In the genomic region with DNA sequence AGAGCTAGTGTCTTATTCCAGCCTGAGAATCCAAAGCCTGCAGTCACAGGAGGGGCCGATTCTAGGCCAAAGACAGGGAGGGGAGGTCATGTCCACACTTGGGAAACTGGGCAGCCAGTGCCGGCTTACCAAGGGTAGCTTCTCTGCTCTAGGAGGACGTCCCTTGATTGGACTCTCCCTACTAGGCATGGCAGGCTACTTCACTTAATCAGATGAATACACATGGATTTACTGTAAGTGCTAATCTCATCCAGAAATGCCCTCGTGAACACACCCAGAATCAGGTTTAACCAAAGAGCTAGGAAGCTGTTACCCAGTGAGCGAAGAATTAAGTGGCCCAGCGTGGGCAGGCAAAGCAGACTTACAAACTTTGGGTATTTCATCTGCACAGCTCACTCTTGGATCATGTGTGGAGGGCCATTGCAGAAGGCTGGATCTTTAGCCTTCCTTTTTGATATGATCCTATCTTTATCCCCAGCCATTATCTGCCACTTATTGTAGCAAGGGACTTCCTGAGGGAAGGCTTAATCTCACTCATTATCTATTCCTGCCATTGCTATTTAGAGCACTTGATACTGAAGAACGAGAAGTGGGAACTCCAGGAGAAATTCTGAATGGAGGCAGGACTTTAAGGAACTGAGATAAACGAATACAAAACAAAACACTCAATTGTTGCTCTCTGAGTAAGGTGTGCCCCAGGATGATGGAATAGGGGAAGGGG, we compare ENCODE assay signal across 19 mouse cellular contexts.
"Had no signal": no experiment of that assay in that cellular context is flagged by ENCODE, and none has a peak within 500 bp of the region (broad histone marks: within the 10 kb centered on the region; RNA-seq: fewer than 3 reads in every experiment).

No protein-coding gene starts in this region.

- DNase-seq: kidney, adult 2 months; kidney, postnatal 10 days; kidney, postnatal 36 days; left cerebral cortex, postnatal 4 days; lung, adult 18-20 months; lung, postnatal 10 days; lung, postnatal 36 days; right cerebral cortex, postnatal 25 days; thymus, adult 2 months; thymus, postnatal 14 days; thymus, postnatal 4 days had no signal

- H3K4me1 ChIP-seq: kidney, embryonic 15.5 days; midbrain, embryonic 12.5 days; midbrain, embryonic 15.5 days had no signal

- H3K4me3 ChIP-seq: kidney, embryonic 15.5 days; limb, embryonic 12.5 days; limb, embryonic 15.5 days; lung, embryonic 15.5 days; midbrain, embryonic 12.5 days; midbrain, embryonic 15.5 days had no signal

- ATAC-seq: intestine, postnatal 0 days; midbrain, embryonic 15.5 days had no signal

- H3K36me3 ChIP-seq: kidney, embryonic 15.5 days; limb, embryonic 12.5 days; limb, embryonic 15.5 days; lung, embryonic 15.5 days; midbrain, embryonic 12.5 days; midbrain, embryonic 15.5 days had no signal

- H3K27ac ChIP-seq: kidney, embryonic 15.5 days; limb, embryonic 12.5 days; limb, embryonic 15.5 days; lung, embryonic 15.5 days; midbrain, embryonic 12.5 days; midbrain, embryonic 15.5 days; stomach, postnatal 0 days had no signal

- H3K4me2 ChIP-seq: kidney, embryonic 15.5 days; limb, embryonic 12.5 days; limb, embryonic 15.5 days; lung, embryonic 15.5 days; midbrain, embryonic 12.5 days; midbrain, embryonic 15.5 days had no signal

- H3K9me3 ChIP-seq: kidney, embryonic 15.5 days; limb, embryonic 12.5 days; limb, embryonic 15.5 days; lung, embryonic 15.5 days; midbrain, embryonic 12.5 days; midbrain, embryonic 15.5 days had no signal

- H3K27me3 ChIP-seq: kidney, embryonic 15.5 days; limb, embryonic 12.5 days; limb, embryonic 15.5 days; lung, embryonic 15.5 days; midbrain, embryonic 12.5 days; midbrain, embryonic 15.5 days had no signal

- H3K9ac ChIP-seq: kidney, embryonic 15.5 days; limb, embryonic 12.5 days; limb, embryonic 15.5 days; lung, embryonic 15.5 days; midbrain, embryonic 12.5 days; midbrain, embryonic 15.5 days had no signal
